Mouse (Mus musculus) liver, postnatal 0 days (tissue): Measurements from ENCODE around the gene Setd5.

Source experiments
- CTCF ChIP-seq: sonication (generic); IDR thresholded peaks from 2 replicates; pipeline ENCODE4 v1.5.1; 2016; ENCODE audit warnings: antibody characterized with exemption, low read depth
- EP300 ChIP-seq: IDR thresholded peaks from 2 replicates; pipeline ENCODE4 v1.6.1; 2016; ENCODE audit warnings: antibody characterized with exemption, low read depth, mild to moderate bottlenecking

- TF ChIP-seq CTCF (no peak), EP300 (no peak)
Observed at GRCm38 (mm10) chr6:113179195-113179733, 102.1 kb downstream of the Setd5 start.
